Mouse (Mus musculus): ENCODE data around the gene Gm5129.

DNA sequence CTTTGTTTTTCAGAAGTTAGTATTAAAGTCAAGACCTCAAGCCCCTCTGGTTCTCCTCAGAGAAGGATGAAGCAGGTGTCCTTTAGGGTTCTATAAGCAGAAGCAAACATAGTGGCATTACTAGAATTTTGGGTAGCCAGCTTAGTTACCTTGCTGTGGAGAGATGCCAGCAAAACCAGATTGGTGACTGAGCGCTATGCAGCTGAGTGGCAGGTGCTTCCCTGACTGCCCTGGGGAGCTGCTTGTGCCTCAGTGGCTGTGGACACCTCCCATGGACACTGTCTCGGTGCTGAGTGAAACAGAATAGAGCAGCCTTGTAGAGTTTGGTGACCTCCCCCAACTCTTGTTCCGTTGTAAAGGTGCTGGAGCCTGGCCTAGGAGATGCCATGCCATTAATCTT lies 46.5 kb upstream of the Gm5129 start:
- TF ChIP-seq CTCF (conservative IDR thresholded peaks at IDR 0.05; ENCODE audit: insufficient read depth, insufficient read length, low read depth, low read length) (no peak), POLR2A (IDR thresholded peaks at IDR 0.05; ENCODE audit: low read depth, low read length) (no peak)
